Mouse (Mus musculus) CD8-positive naive resting alpha-beta T cell, adult 57 days (primary cell): ENCODE measurements around the gene Bbs9. TPM values are rescaled to one million over a fixed set of nuclear protein-coding genes. Genes with fewer than 3 reads are reported as not detected.

Experiments used
- total RNA-seq: library from RNA; stranded (reverse); gene quantifications from one replicate; pipeline ENCODE4 v1.2.4, GENCODE M21; 2023

The Bbs9 gene
- total RNA-seq, result 21.5 TPM

GRCm38 (mm10) chr9:22475424-22475868 is at the start of gene Bbs9:
Gene Bbs9, plus strand, starts transcription at chr9:22475715.

GRCm38 (mm10) chr9:22453990-22454389 is 21.5 kb upstream of the Bbs9 start, which contains the start of gene Gm17545:
Gene Gm17545, plus strand, starts transcription at chr9:22454290.

GRCm38 (mm10) chr9:22469643-22470042 is 5.9 kb upstream of the Bbs9 start, which contains the start of gene Rp9:
Gene Rp9, minus strand, starts transcription at chr9:22469743.

Other genes starting within 250 kb of the Bbs9 start
- gene Zfp599, start 215.8 kb upstream of the Bbs9 start, total RNA-seq, result 2.4 TPM
- 12.9 TPM for gene Zfp810, start 168.1 kb upstream of the Bbs9 start, total RNA-seq
- 1.6 TPM for gene Anln, start 86.5 kb upstream of the Bbs9 start, total RNA-seq
- gene 9530077C05Rik, start 64.2 kb upstream of the Bbs9 start, total RNA-seq, result 0.58 TPM
- not detected for gene Gm17545, start 21.4 kb upstream of the Bbs9 start, total RNA-seq
- gene Rp9, start 6.0 kb upstream of the Bbs9 start, total RNA-seq, result 68.8 TPM